Mouse (Mus musculus): ENCODE measurements at regions not wholly inside any gene's neighbourhood (a gene's known extent, or its start where the extent isn't known, plus 50 kb on each side); places are given as distances from the start of the nearest gene placed in this dataset.
"Not testable (repeated sequence)": the region's sequence is repeated elsewhere in the genome, so short reads cannot be mapped to it uniquely, and the experiment has no call there.

DNA sequence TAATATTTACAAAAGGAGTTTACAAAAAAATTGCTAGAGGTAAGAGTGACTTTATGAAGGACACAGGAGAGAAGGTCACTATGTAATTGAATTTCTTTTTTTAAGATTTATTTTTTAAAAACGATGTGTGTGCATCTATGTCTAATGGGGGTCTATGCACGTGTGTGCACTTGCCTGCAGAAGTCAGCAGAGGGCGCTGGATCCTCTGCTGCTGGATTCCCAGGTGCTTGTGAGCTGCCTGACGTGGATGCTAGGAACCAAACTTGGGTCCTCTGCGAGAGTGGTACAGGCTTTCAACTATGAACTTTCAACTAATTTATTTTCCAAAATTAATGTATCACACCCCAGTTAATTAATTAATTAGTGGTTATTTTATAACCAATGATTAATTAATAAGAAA, 85.0 kb downstream of the Glrx3 start:
- no peak overlapping the region for H3K9ac ChIP-seq
- H3K36me3 ChIP-seq: no peaks in the 10 kb centered on the region
- no peak overlapping the region for H3K4me2 ChIP-seq
- no peak overlapping the region for H3K27ac ChIP-seq
- 84% methylated on average over 5 of the region's 5 CpGs for WGBS
- no peaks in the 10 kb centered on the region for H3K4me1 ChIP-seq
- H3K27me3 ChIP-seq: no peaks in the 10 kb centered on the region
- no peak overlapping the region for H3K4me3 ChIP-seq (replicated peaks)
- no peaks in the 10 kb centered on the region for H3K9me3 ChIP-seq (replicated peaks)
- ATAC-seq (replicated peaks; ENCODE audit: low FRiP score): no peak

DNA sequence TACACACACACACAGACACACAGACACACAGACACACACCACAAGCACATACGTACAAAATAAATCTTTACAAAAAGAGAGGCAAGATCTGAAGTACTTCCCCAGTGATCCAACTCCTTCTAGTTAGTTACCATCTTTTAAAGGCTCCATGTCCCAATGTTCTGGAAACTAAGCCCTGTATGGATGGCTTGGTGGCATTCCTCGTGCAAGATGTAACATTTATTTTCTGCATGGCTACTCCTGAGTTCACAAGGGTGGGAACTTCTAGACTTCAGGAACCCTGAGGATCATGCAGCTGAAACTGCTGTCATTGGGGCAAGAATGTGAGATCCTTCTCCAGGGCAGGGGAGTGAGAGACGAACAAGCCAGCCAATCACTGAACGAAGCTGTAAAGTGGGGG, 96.1 kb downstream of the Glrx3 start:
- no peak overlapping the region for H3K4me2 ChIP-seq
- WGBS: 71% methylated on average over 4 of the region's 4 CpGs
- H3K4me3 ChIP-seq (replicated peaks): no peak overlapping the region
- H3K9me3 ChIP-seq (replicated peaks): no peaks in the 10 kb centered on the region
- H3K4me1 ChIP-seq: no peaks in the 10 kb centered on the region
- no peak overlapping the region for H3K9ac ChIP-seq
- no peak for ATAC-seq (replicated peaks; ENCODE audit: low FRiP score)
- no peak overlapping the region for H3K27ac ChIP-seq
- H3K36me3 ChIP-seq: no peaks in the 10 kb centered on the region
- H3K27me3 ChIP-seq: no peaks in the 10 kb centered on the region

DNA sequence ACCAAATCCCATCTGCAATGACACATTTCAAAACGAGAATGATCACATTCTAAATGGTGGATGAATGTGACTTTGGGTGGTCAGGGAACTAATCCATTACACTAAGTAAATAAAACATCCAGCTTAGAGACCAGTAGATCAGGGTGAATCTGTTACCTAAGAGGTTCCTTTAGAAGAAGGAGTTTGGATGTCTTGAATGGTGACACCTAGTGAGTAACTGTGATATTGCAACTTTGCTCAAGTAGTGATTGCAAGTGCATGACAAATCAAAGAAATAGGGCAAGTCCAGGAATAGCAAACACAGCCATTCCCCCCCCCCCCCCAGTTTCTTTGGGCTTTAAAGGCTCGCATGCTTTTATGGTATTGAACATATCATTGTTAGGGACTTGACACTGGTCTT, 112.6 kb downstream of the Glrx3 start:
- WGBS: 39% methylated on average over 2 of the region's 2 CpGs
- no peaks in the 10 kb centered on the region for H3K36me3 ChIP-seq
- H3K9ac ChIP-seq: no peak overlapping the region
- H3K4me1 ChIP-seq: peaks cover 7% of the 10 kb centered on the region; the same call in 1 of the 2 replicates
- no peaks in the 10 kb centered on the region for H3K27me3 ChIP-seq
- no peak for ATAC-seq (replicated peaks; ENCODE audit: low FRiP score)
- no peak overlapping the region for H3K4me2 ChIP-seq
- no peaks in the 10 kb centered on the region for H3K9me3 ChIP-seq (replicated peaks)
- H3K27ac ChIP-seq: no peak overlapping the region
- no peak overlapping the region for H3K4me3 ChIP-seq (replicated peaks)

DNA sequence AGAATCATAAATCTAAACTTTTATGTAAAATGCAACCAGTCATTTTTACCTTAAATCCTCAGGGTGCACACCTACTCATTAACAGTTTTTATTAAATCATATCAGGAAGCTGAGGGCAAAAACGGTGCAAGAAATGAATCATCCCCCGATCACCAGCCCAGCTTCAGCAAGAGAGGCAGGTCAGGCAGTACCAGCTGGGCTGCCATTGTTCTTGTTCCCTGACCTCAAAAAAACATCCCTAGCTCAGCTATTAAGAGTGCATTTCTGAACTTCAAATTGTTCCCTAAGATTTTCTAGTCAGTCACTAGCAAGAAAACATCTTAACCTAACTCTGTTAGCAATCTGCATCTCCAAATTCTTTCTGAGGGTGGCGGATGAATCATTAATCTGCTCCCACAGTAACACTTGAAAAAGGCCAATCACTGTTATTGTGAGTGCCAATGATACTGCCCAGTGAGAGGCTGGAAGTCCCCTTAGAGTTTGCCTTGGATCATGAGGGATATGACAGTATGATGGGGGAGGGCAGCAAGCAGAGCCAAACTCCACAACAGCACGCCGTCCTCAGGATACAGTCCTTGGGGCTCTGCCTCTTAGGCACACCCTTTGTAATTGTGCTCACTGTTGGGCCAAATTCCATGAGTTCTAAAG, 115.3 kb downstream of the Glrx3 start:
- Histone ChIP-seq H3K36me3 (no peaks in the 10 kb centered on the region), H3K4me2 (0 out of 2 replicates have a peak overlapping the region, but pooled peaks have one; percentile 7), H3K4me3 (replicated peaks) (no peak overlapping the region), H3K9ac (no peak overlapping the region), H3K4me1 (peaks cover 10% of the 10 kb centered on the region; the same call in 1 of the 2 replicates), H3K27ac (peak overlapping the region; percentile 75), H3K27me3 (no peaks in the 10 kb centered on the region), H3K9me3 (replicated peaks) (no peaks in the 10 kb centered on the region)
- ATAC-seq (replicated peaks; ENCODE audit: low FRiP score): 0 out of 2 replicates have a peak, but pooled peaks have one; percentile 25
- 61% methylated on average over 5 of the region's 5 CpGs for WGBS

DNA sequence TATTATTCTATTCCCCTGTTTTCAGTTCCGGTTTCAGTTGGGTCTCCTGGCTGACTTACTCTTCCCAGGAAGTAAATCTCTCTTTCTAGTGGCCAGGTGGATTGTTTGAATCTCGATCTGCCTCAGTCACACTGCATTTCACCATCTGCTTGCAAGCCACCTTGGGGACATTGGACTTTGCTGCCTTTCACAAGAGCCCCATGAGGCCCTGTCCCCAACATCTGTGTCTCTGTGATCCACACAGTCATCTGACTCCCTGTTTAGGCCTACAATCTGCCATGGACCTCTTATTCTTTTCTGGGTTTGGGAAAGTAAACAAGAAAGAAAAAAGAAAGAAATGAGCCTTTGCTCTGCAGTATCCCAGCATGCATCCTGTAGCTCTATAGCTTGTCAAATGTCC, 118.1 kb downstream of the Glrx3 start:
- no peak for ATAC-seq (replicated peaks; ENCODE audit: low FRiP score)
- Histone ChIP-seq H3K36me3 (no peaks in the 10 kb centered on the region), H3K27ac (no peak overlapping the region), H3K4me1 (peaks cover 10% of the 10 kb centered on the region; the same call in 1 of the 2 replicates), H3K9ac (no peak overlapping the region), H3K4me2 (no peak overlapping the region), H3K27me3 (no peaks in the 10 kb centered on the region), H3K9me3 (replicated peaks) (no peaks in the 10 kb centered on the region), H3K4me3 (replicated peaks) (no peak overlapping the region)
- 85% methylated on average over 2 of the region's 2 CpGs for WGBS

DNA sequence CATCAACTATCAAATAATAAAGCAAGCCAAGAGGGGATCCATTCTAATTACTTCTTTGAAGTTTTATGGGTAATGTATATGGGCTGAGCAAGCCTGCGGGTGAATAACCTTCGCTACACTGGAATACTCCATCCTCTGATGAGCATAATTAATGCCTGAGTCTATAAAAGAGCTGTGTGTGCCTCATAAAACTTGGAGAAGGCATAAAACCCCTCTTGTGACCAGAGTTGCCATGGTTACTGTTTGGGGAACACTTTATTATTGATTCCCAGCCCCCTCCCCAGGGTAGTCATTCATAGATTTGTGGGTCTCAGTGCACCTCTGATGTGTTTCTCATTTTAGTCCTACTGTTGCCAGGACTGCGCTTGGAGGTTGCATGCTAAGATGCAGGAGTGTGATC, 120.0 kb downstream of the Glrx3 start:
- Histone ChIP-seq H3K9ac (no peak overlapping the region), H3K27me3 (no peaks in the 10 kb centered on the region), H3K4me3 (replicated peaks) (no peak overlapping the region), H3K4me2 (no peak overlapping the region), H3K36me3 (no peaks in the 10 kb centered on the region), H3K9me3 (replicated peaks) (no peaks in the 10 kb centered on the region), H3K27ac (no peak overlapping the region), H3K4me1 (peaks cover 10% of the 10 kb centered on the region; the same call in 1 of the 2 replicates)
- 74% methylated on average over 3 of the region's 3 CpGs for WGBS
- no peak for ATAC-seq (replicated peaks; ENCODE audit: low FRiP score)

DNA sequence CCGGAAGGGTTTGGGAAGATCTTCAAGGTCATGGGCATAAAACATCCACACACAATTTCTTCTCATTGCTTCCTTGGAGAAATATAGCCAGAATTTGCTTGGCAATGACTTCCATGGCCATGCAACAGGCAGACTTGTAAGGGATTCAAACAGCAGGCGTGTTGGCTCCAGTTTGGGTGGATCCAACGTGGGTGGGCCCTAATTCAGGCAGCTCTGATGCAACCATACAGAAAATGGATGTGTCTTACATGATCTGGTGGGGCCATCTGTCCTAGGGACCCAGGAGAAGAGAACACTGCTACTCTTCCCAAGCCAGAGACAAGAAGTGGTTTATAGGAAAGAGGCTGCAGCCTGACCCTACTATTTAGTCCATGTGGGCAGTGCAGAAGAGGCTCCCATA, 121.5 kb downstream of the Glrx3 start:
- Histone ChIP-seq H3K9ac (no peak overlapping the region), H3K4me1 (0 out of 2 replicates have a peak, but pooled peaks cover 3% of the 10 kb centered on the region), H3K4me2 (no peak overlapping the region), H3K27me3 (no peaks in the 10 kb centered on the region), H3K27ac (no peak overlapping the region), H3K36me3 (no peaks in the 10 kb centered on the region), H3K4me3 (replicated peaks) (no peak overlapping the region), H3K9me3 (replicated peaks) (no peaks in the 10 kb centered on the region)
- WGBS: 84% methylated on average over 3 of the region's 3 CpGs
- no peak for ATAC-seq (replicated peaks; ENCODE audit: low FRiP score)

DNA sequence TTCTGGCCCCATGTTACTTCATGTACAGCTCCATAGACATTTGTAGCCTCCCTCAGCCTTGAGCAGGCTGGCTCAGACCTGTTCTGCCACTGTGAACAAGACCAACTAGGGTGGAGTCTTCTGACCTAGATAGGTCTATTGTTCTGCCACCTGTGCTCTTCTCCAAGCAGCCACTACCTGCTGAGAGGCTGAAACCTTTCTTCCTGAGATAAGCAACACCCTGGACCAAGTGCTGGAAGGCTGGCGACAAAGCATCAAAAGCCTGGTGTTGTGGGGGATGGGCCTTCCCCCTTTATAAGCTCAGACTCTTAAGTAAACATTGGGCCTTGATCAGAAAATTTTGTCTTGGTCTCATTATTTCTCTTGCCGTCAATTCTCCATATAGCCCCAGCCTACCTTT, 132.8 kb downstream of the Glrx3 start:
- Histone ChIP-seq H3K27me3 (no peaks in the 10 kb centered on the region), H3K36me3 (no peaks in the 10 kb centered on the region), H3K4me1 (no peaks in the 10 kb centered on the region), H3K4me3 (replicated peaks) (no peak overlapping the region), H3K4me2 (no peak overlapping the region), H3K27ac (no peak overlapping the region), H3K9ac (no peak overlapping the region), H3K9me3 (replicated peaks) (no peaks in the 10 kb centered on the region; the same call in 1 of the 2 replicates)
- 92% methylated on average over 2 of the region's 2 CpGs for WGBS
- no peak for ATAC-seq (replicated peaks; ENCODE audit: low FRiP score)

DNA sequence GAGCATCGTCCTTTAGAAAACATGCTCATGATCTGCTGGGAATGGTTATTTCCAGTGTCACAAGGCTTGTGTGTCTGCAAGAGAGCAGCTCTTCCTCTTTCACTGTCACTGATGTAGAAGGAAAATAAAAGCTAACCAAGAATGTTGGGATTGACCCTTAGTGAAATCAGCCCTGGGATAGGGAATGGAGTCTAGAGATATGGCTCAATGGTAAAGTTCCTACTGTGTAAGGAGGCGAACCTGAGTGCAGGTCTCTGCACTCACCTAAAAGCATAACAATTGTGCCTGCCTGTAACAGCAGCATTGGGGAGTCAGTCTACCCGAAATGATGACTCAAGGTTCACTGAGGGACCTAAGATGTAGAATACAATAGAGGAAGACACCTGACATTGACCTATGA, 138.1 kb downstream of the Glrx3 start:
- no peaks in the 10 kb centered on the region for H3K9me3 ChIP-seq (replicated peaks)
- H3K36me3 ChIP-seq: no peaks in the 10 kb centered on the region
- H3K4me2 ChIP-seq: no peak overlapping the region
- no peak for ATAC-seq (replicated peaks; ENCODE audit: low FRiP score)
- no peak overlapping the region for H3K27ac ChIP-seq
- 85% methylated on average over 3 of the region's 3 CpGs for WGBS
- no peak overlapping the region for H3K9ac ChIP-seq
- H3K4me3 ChIP-seq (replicated peaks): no peak overlapping the region
- H3K27me3 ChIP-seq: no peaks in the 10 kb centered on the region
- H3K4me1 ChIP-seq: peaks cover 8% of the 10 kb centered on the region

DNA sequence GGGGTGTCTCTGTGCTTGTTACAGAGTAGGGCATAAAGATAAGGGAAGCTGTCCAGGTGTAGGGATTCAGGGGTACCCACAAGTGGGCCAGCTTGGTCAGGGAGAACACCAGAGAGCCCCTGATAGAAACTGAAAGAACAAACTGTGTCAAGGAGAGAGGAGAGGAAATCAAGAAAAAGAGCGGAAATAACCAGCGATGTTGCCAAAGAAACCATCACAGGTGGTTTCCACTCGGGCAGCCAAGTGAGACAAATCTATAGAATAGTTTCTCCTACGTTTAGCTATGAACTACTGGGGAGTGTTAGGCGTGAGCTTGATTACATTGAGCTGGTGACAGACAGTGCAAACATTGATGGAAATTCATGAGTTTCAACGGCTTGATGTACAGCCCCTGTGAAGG, 138.8 kb downstream of the Glrx3 start:
- Histone ChIP-seq H3K9ac (no peak overlapping the region), H3K36me3 (no peaks in the 10 kb centered on the region), H3K9me3 (replicated peaks) (no peaks in the 10 kb centered on the region), H3K27ac (peak overlapping the region; percentile 46), H3K27me3 (no peaks in the 10 kb centered on the region), H3K4me1 (peaks cover 8% of the 10 kb centered on the region), H3K4me3 (replicated peaks) (no peak overlapping the region), H3K4me2 (no peak overlapping the region)
- ATAC-seq (replicated peaks; ENCODE audit: low FRiP score): 0 out of 2 replicates have a peak, but pooled peaks have one; percentile 25
- WGBS: 25% methylated on average over 6 of the region's 6 CpGs

DNA sequence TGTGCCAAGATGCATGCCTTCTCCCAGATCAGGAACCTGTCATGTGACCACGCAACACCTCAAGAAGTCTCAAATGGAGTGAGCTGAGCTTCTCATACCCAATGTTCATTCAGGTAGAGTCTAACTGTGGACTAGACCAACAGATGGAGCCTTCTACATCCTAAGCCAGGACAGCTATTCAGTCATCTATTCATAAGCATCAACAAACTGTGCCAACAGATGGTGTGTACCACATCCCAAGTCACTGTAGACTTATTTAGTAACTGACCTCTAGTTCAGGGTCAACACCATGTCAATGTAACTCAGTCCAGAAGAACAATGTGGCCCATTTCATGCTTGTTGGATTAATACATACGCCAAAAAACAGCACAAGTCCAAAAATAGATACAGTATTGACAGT, 146.1 kb downstream of the Glrx3 start:
- Histone ChIP-seq H3K4me1 (no peaks in the 10 kb centered on the region), H3K36me3 (no peaks in the 10 kb centered on the region), H3K4me3 (replicated peaks) (no peak overlapping the region), H3K9ac (no peak overlapping the region), H3K27me3 (no peaks in the 10 kb centered on the region), H3K4me2 (no peak overlapping the region), H3K27ac (no peak overlapping the region), H3K9me3 (replicated peaks) (no peaks in the 10 kb centered on the region)
- 88% methylated on average over 2 of the region's 2 CpGs for WGBS
- no peak for ATAC-seq (replicated peaks; ENCODE audit: low FRiP score)

DNA sequence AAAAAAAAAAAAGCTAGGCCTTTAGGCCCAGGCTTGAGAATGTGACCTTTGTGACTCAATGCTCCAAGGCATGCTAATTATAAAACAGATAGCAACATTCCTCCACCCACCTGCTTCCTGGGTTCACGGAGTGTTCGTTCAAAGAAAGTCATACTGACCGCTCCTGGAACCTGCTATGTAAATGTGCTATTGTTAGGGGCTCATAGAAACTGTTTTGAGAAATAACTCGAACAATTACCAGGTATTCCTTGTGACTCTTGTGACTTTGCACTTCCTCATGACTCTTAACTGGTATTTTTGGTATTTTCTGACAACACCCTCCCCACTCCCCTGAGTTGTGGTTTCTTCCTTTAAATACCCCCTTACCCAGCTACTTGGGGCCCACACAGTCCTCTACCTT, 147.5 kb downstream of the Glrx3 start:
- 66% methylated on average over 4 of the region's 4 CpGs for WGBS
- H3K9ac ChIP-seq; H3K27me3 ChIP-seq; H3K4me1 ChIP-seq; H3K36me3 ChIP-seq; H3K9me3 ChIP-seq (replicated peaks); H3K4me3 ChIP-seq (replicated peaks); H3K4me2 ChIP-seq; ATAC-seq (replicated peaks; ENCODE audit: low FRiP score): not testable (repeated sequence)
- 0 out of 2 replicates have a peak overlapping the region, but pooled peaks have one; percentile 13 for H3K27ac ChIP-seq

DNA sequence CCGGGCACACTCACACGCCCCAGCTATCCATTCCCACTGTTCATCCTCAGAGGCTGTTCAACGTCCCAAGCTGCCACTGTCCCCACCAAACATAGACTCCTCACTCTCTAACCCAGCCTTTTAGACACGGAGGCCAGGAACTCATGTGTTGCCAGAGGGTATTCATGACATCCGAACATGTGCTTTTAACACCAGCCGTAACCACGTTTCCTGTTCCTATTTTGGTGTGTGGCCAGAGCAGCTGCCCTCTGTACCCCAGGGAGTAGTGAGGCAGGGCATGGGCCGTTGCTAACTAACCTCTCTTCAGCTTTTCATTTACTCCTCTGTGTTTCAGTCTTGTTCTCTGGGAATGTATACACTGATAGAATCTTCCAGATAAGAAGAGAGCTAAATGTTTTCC, 156.2 kb downstream of the Glrx3 start:
- Histone ChIP-seq H3K4me1 (peaks cover 20% of the 10 kb centered on the region), H3K27me3 (no peaks in the 10 kb centered on the region), H3K4me2 (no peak overlapping the region), H3K36me3 (no peaks in the 10 kb centered on the region), H3K9me3 (replicated peaks) (no peaks in the 10 kb centered on the region), H3K27ac (0 out of 2 replicates have a peak overlapping the region, but pooled peaks have one; percentile 10), H3K9ac (no peak overlapping the region), H3K4me3 (replicated peaks) (no peak overlapping the region)
- ATAC-seq (replicated peaks; ENCODE audit: low FRiP score): no peak
- WGBS: 39% methylated on average over 8 of the region's 8 CpGs
